Mouse (Mus musculus) erythroblast, embryonic 14.5 days (primary cell): ENCODE data around the gene Recql5. TPM values are rescaled to one million over a fixed set of nuclear protein-coding genes. Genes with fewer than 3 reads are reported as not detected.

Experiments
- H3K27me3 ChIP-seq: 2 replicates; pipeline ENCODE4 v1.6.1; 2012; ENCODE audit warnings: inconsistent platforms; ENCODE audit not compliant: control insufficient read depth
- H3K36me3 ChIP-seq: 2 replicates; pipeline ENCODE4 v1.6.1; 2012; ENCODE audit warnings: mild to moderate bottlenecking, inconsistent platforms; ENCODE audit not compliant: control insufficient read depth
- H3K4me1 ChIP-seq: 2 replicates; pipeline ENCODE4 v1.6.1; 2012; ENCODE audit warnings: inconsistent platforms; ENCODE audit not compliant: control insufficient read depth
- H3K4me3 ChIP-seq: replicated peaks from 2 replicates; pipeline ENCODE3; 2012; ENCODE audit warnings: moderate library complexity, mild to moderate bottlenecking, inconsistent platforms
- H3K9me3 ChIP-seq: 2 replicates; pipeline ENCODE4 v1.6.1; 2012; ENCODE audit warnings: low read length, inconsistent platforms, mixed read lengths; ENCODE audit not compliant: control insufficient read depth
- GATA1 ChIP-seq: IDR thresholded peaks from 2 replicates; pipeline ENCODE4 v1.6.1; 2012; ENCODE audit warnings: low read length, inconsistent platforms, mixed read lengths
- TAL1 ChIP-seq: IDR thresholded peaks from 3 replicates; pipeline ENCODE4 v1.6.1; 2012; ENCODE audit warnings: low read length, inconsistent platforms, mixed read lengths
- polyA plus RNA-seq: library from polyadenylated mRNA; stranded (reverse); fragments of >175 nt; gene quantifications from 2 replicates; pipeline ENCODE4 v1.2.3, GENCODE M21; 2012

Recql5 gene
- polyA plus RNA-seq, 1 experiment, result 1.4 TPM

- Histone ChIP-seq H3K4me1 (peaks cover 4% of the 10 kb centered on the region), H3K9me3 (no peaks in the 10 kb centered on the region), H3K4me3 (no peak overlapping the region), H3K36me3 (peaks cover 97% of the 10 kb centered on the region), H3K27me3 (no peaks in the 10 kb centered on the region)
- no peak for TF ChIP-seq GATA1
- no peak for TF ChIP-seq TAL1
Measured at GRCm38 (mm10) chr11:115946221-115946828, 13.0 kb upstream of the Recql5 start.

GRCm38 (mm10) chr11:115945247-115945646 is 12.0 kb upstream of the Recql5 start:
- no peak overlapping the region for H3K4me3 ChIP-seq
- no peaks in the 10 kb centered on the region for H3K27me3 ChIP-seq
- H3K4me1 ChIP-seq, result peaks cover 4% of the 10 kb centered on the region
- TF ChIP-seq TAL1 (no peak), GATA1 (no peak)
- peaks cover 97% of the 10 kb centered on the region for H3K36me3 ChIP-seq
- no peaks in the 10 kb centered on the region for H3K9me3 ChIP-seq

- no peaks in the 10 kb centered on the region for H3K9me3 ChIP-seq
- H3K36me3 ChIP-seq, result peaks cover 97% of the 10 kb centered on the region
- TF ChIP-seq TAL1, result no peak
- TF ChIP-seq GATA1, result no peak
- H3K27me3 ChIP-seq, result no peaks in the 10 kb centered on the region
- peaks cover 11% of the 10 kb centered on the region for H3K4me1 ChIP-seq
- H3K4me3 ChIP-seq, result no peak overlapping the region
Measured at GRCm38 (mm10) chr11:115941980-115942379, 8.7 kb upstream of the Recql5 start.

GRCm38 (mm10) chr11:115939690-115940329 is 6.5 kb upstream of the Recql5 start:
- TF ChIP-seq TAL1, result no peak
- TF ChIP-seq GATA1, result peak; percentile 55; the same call in 1 of the 2 replicates
- H3K4me3 ChIP-seq, result no peak overlapping the region
- peaks cover 13% of the 10 kb centered on the region for H3K4me1 ChIP-seq
- H3K27me3 ChIP-seq, result no peaks in the 10 kb centered on the region
- H3K9me3 ChIP-seq, result no peaks in the 10 kb centered on the region
- peaks cover 97% of the 10 kb centered on the region for H3K36me3 ChIP-seq

- Histone ChIP-seq H3K9me3 (no peaks in the 10 kb centered on the region), H3K36me3 (peaks cover 55% of the 10 kb centered on the region), H3K4me3 (peak overlapping the region; percentile 75), H3K27me3 (no peaks in the 10 kb centered on the region), H3K4me1 (peaks cover 41% of the 10 kb centered on the region)
- TF ChIP-seq TAL1 (no peak), GATA1 (no peak)
Measured at GRCm38 (mm10) chr11:115933747-115934110, 452 bp upstream of the Recql5 start.

- Histone ChIP-seq H3K9me3 (no peaks in the 10 kb centered on the region), H3K4me1 (peaks cover 41% of the 10 kb centered on the region), H3K4me3 (peak overlapping the region; percentile 1), H3K27me3 (no peaks in the 10 kb centered on the region), H3K36me3 (peaks cover 50% of the 10 kb centered on the region)
- no peak for TF ChIP-seq GATA1
- no peak for TF ChIP-seq TAL1
Measured at GRCm38 (mm10) chr11:115931235-115931634, 2.0 kb downstream of the Recql5 start.

GRCm38 (mm10) chr11:115929818-115930217 is 3.5 kb downstream of the Recql5 start:
- Histone ChIP-seq H3K9me3 (no peaks in the 10 kb centered on the region), H3K4me3 (no peak overlapping the region), H3K27me3 (no peaks in the 10 kb centered on the region), H3K4me1 (peaks cover 37% of the 10 kb centered on the region), H3K36me3 (peaks cover 45% of the 10 kb centered on the region)
- TF ChIP-seq GATA1, result no peak
- no peak for TF ChIP-seq TAL1

- H3K27me3 ChIP-seq, result no peaks in the 10 kb centered on the region
- peaks cover 49% of the 10 kb centered on the region for H3K36me3 ChIP-seq
- H3K4me1 ChIP-seq, result peaks cover 29% of the 10 kb centered on the region
- no peak overlapping the region for H3K4me3 ChIP-seq
- no peaks in the 10 kb centered on the region for H3K9me3 ChIP-seq
- TF ChIP-seq TAL1 (no peak), GATA1 (no peak)
Measured at GRCm38 (mm10) chr11:115929031-115929430, 4.2 kb downstream of the Recql5 start.

- TF ChIP-seq TAL1 (no peak), GATA1 (no peak)
- H3K4me1 ChIP-seq, result peaks cover 7% of the 10 kb centered on the region
- peaks cover 70% of the 10 kb centered on the region for H3K36me3 ChIP-seq
- H3K4me3 ChIP-seq, result no peak overlapping the region
- H3K9me3 ChIP-seq, result no peaks in the 10 kb centered on the region
- H3K27me3 ChIP-seq, result no peaks in the 10 kb centered on the region
Measured at GRCm38 (mm10) chr11:115921986-115922385, 11.3 kb downstream of the Recql5 start.
